Mouse (Mus musculus): ENCODE measurements at regions not wholly inside any gene's neighbourhood (a gene's known extent, or its start where the extent isn't known, plus 50 kb on each side); places are given as distances from the start of the nearest gene placed in this dataset.

DNA sequence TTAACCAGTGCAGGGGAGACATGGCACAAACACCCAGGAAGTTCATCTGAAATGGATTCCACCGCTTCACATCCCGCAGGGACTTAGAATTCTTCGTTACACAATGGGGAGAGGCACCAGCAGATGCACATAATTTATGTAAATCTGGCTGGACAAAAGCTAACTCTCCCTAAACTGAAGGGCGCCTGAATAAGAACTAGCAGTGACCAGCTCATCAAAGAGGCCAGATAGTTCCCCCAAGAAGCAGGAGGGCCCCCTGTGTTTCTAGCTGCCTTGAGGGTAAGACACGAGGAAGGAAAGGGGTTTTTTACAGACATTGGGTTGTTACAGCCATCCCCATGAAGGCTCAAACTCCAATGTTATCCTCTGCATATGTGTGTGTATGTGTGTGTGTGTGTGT is 123.8 kb upstream of the Hs6st1 start:
- Histone ChIP-seq H3K27ac (ENCODE audit: low read depth, low read length) (no peak overlapping the region), H3K9ac (ENCODE audit: low read depth, low read length) (no peak overlapping the region), H3K9me3 (ENCODE audit: control insufficient read depth, low read length) (no peaks in the 10 kb centered on the region), H3K27me3 (replicated peaks; ENCODE audit: control insufficient read depth, insufficient read depth, low read length) (no peaks in the 10 kb centered on the region), H3K4me2 (no peak overlapping the region), H3K4me3 (ENCODE audit: low read depth, low read length) (no peak overlapping the region), H3K36me3 (ENCODE audit: control insufficient read depth, insufficient read depth, low read length) (no peaks in the 10 kb centered on the region), H3K4me1 (replicated peaks; ENCODE audit: control insufficient read depth, insufficient read depth, low read length) (peaks cover 4% of the 10 kb centered on the region; the same call in 1 of the 2 replicates)
- DNase-seq (ENCODE audit: low spot score) (no peak), ATAC-seq (replicated peaks; ENCODE audit: low FRiP score) (no peak)
- WGBS = 70% methylated on average over 5 of the region's 5 CpGs

DNA sequence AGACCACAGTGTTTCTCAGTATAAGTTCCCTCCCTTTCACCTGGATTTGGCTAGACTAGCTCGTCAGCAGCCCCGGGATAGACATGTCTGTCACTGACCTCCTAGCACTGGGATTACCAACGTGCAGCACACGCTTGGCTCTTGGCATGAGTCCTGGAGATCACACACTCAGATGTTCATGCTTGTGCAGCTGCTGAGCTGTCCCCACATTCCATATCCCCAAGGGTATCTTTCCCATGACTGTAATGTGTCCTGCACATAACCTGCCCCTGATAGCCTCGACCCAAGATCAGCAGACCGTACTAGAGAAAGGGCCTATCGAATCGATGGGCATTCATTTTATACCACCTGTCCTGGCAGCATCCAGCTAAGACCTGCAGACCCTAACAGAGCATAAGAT is 123.4 kb upstream of the Hs6st1 start:
- Histone ChIP-seq H3K27me3 (replicated peaks; ENCODE audit: control insufficient read depth, insufficient read depth, low read length) (no peaks in the 10 kb centered on the region), H3K27ac (ENCODE audit: low read depth, low read length) (no peak overlapping the region), H3K9me3 (ENCODE audit: control insufficient read depth, low read length) (no peaks in the 10 kb centered on the region), H3K36me3 (ENCODE audit: control insufficient read depth, insufficient read depth, low read length) (no peaks in the 10 kb centered on the region), H3K4me1 (replicated peaks; ENCODE audit: control insufficient read depth, insufficient read depth, low read length) (peaks cover 4% of the 10 kb centered on the region; the same call in 1 of the 2 replicates), H3K4me2 (no peak overlapping the region), H3K4me3 (ENCODE audit: low read depth, low read length) (no peak overlapping the region), H3K9ac (ENCODE audit: low read depth, low read length) (no peak overlapping the region)
- WGBS = 87% methylated on average over 8 of the region's 8 CpGs
- ATAC-seq (replicated peaks; ENCODE audit: low FRiP score) = no peak
- DNase-seq (ENCODE audit: low spot score) = no peak

DNA sequence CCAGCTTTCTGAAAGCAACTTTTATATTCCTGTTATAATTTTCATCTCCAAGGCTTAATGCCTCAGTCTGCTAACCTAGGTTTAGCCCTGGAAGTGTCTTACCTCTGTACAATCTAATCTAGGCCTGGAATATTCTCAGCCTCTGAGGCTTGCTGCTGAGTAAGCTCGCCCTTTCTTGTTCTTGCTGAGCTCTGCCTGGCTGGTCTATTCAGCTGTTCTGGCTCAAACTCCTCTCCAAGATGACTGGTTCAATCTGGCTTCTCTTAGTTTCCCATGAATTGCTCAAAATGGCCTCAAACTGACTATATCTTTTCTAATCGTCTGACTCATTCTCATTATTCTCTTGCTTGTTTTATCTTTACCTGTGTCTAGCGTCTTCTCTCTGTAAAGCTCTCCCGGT is 122.6 kb upstream of the Hs6st1 start:
- WGBS = 74% methylated on average over 4 of the region's 4 CpGs
- Histone ChIP-seq H3K9me3 (ENCODE audit: control insufficient read depth, low read length) (no peaks in the 10 kb centered on the region), H3K9ac (ENCODE audit: low read depth, low read length) (no peak overlapping the region), H3K4me2 (no peak overlapping the region), H3K4me3 (ENCODE audit: low read depth, low read length) (no peak overlapping the region), H3K27me3 (replicated peaks; ENCODE audit: control insufficient read depth, insufficient read depth, low read length) (no peaks in the 10 kb centered on the region), H3K4me1 (replicated peaks; ENCODE audit: control insufficient read depth, insufficient read depth, low read length) (peaks cover 4% of the 10 kb centered on the region; the same call in 1 of the 2 replicates), H3K27ac (ENCODE audit: low read depth, low read length) (no peak overlapping the region), H3K36me3 (ENCODE audit: control insufficient read depth, insufficient read depth, low read length) (no peaks in the 10 kb centered on the region)
- DNase-seq (ENCODE audit: low spot score) (no peak), ATAC-seq (replicated peaks; ENCODE audit: low FRiP score) (no peak)

- Histone ChIP-seq H3K4me1 (replicated peaks; ENCODE audit: control insufficient read depth, insufficient read depth, low read length) (no peaks in the 10 kb centered on the region), H3K27ac (ENCODE audit: low read depth, low read length) (no peak overlapping the region), H3K36me3 (ENCODE audit: control insufficient read depth, insufficient read depth, low read length) (no peaks in the 10 kb centered on the region), H3K27me3 (replicated peaks; ENCODE audit: control insufficient read depth, insufficient read depth, low read length) (no peaks in the 10 kb centered on the region), H3K4me3 (ENCODE audit: low read depth, low read length) (no peak overlapping the region), H3K9ac (ENCODE audit: low read depth, low read length) (no peak overlapping the region), H3K9me3 (ENCODE audit: control insufficient read depth, low read length) (no peaks in the 10 kb centered on the region), H3K4me2 (no peak overlapping the region)
- ATAC-seq (replicated peaks; ENCODE audit: low FRiP score) (no peak), DNase-seq (ENCODE audit: low spot score) (no peak)
- 56% methylated on average over 5 of the region's 5 CpGs for WGBS
Measured at GRCm38 (mm10) chr1:35948104-35948503, 120.1 kb upstream of the Hs6st1 start.

DNA sequence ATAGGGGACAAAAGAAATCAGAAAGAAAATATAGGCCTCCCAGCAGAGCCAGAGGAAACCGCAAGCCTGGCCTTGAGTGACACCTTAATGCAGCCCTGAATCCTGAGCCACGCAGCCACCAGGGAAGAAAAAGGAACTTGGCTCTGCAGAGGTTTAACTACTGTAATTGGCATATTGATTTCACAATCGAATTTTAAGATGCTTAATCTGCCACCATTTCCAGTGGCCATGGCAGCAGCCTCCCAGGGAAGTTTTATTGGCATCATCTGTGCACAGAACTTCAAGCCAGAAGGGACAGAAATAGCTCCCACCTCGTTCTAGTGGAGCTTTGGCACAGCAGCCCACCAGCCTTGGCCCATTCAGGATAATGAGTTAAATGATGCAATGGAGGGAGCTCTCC is 117.1 kb upstream of the Hs6st1 start:
- no peaks in the 10 kb centered on the region for H3K27me3 ChIP-seq (replicated peaks; ENCODE audit: control insufficient read depth, insufficient read depth, low read length)
- H3K4me1 ChIP-seq (replicated peaks; ENCODE audit: control insufficient read depth, insufficient read depth, low read length) = no peaks in the 10 kb centered on the region
- H3K27ac ChIP-seq (ENCODE audit: low read depth, low read length) = no peak overlapping the region
- 45% methylated on average over 4 of the region's 4 CpGs for WGBS
- no peaks in the 10 kb centered on the region for H3K36me3 ChIP-seq (ENCODE audit: control insufficient read depth, insufficient read depth, low read length)
- no peak overlapping the region for H3K9ac ChIP-seq (ENCODE audit: low read depth, low read length)
- H3K4me3 ChIP-seq (ENCODE audit: low read depth, low read length) = no peak overlapping the region
- H3K4me2 ChIP-seq = no peak overlapping the region
- no peaks in the 10 kb centered on the region for H3K9me3 ChIP-seq (ENCODE audit: control insufficient read depth, low read length)
- ATAC-seq (replicated peaks; ENCODE audit: low FRiP score) = no peak
- no peak for DNase-seq (ENCODE audit: low spot score)

- Histone ChIP-seq H3K9ac (ENCODE audit: low read depth, low read length) (no peak overlapping the region), H3K9me3 (ENCODE audit: control insufficient read depth, low read length) (no peaks in the 10 kb centered on the region), H3K4me3 (ENCODE audit: low read depth, low read length) (no peak overlapping the region), H3K27ac (ENCODE audit: low read depth, low read length) (no peak overlapping the region), H3K4me1 (replicated peaks; ENCODE audit: control insufficient read depth, insufficient read depth, low read length) (no peaks in the 10 kb centered on the region), H3K4me2 (no peak overlapping the region), H3K36me3 (ENCODE audit: control insufficient read depth, insufficient read depth, low read length) (no peaks in the 10 kb centered on the region), H3K27me3 (replicated peaks; ENCODE audit: control insufficient read depth, insufficient read depth, low read length) (no peaks in the 10 kb centered on the region)
- WGBS = 80% methylated on average over 4 of the region's 4 CpGs
- ATAC-seq (replicated peaks; ENCODE audit: low FRiP score) (no peak), DNase-seq (ENCODE audit: low spot score) (no peak)
Measured at GRCm38 (mm10) chr1:35953721-35954120, 114.5 kb upstream of the Hs6st1 start.

DNA sequence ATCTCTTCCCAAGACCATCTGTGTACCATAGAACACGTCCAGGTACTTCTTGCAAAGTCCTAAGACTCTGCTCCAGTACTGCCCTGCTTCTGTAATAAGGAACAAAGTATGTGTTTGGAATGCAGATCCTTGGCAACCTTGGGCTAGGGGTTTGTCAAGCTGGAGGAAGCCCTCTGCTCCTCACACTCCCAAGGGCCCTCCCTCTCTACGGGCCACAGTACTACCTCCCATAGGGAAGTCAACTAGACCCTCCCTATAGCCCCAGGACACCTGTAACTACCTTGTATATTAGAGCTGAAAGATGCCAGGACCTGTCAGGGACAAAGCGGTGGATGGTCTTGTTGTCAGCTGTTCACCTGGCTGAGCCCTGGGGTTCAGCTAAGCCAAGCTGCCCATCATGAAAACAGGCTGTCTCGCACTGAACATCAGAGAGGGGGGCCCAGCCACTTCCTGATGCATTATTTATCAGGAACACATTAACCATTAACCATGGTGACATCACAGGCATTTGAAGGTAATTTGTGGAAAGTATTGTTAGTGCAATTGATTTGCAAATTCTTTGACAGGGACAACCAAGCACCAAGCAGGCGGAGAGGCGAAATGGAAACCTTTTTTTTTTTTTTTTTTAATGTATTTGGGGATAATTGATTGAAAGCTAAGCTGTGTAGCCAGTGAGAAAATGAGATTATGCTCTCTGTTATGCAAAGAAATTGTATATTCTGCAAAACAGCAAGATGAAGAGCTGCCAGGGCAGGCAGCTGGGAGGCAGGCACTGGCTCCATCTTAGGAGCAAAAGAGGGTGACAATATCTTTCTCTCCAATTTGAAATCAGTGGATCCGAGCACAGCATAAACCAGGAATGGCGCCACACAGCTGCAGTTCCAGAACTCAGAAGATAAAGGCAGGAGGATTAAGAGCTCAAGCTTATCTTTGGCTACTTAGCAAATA is 110.5 kb upstream of the Hs6st1 start:
- DNase-seq (ENCODE audit: low spot score) = no peak
- ATAC-seq (replicated peaks; ENCODE audit: low FRiP score) = no peak
- no peaks in the 10 kb centered on the region for H3K9me3 ChIP-seq (ENCODE audit: control insufficient read depth, low read length)
- no peak overlapping the region for H3K4me2 ChIP-seq
- WGBS = 72% methylated on average over 8 of the region's 8 CpGs
- no peak overlapping the region for H3K9ac ChIP-seq (ENCODE audit: low read depth, low read length)
- H3K27me3 ChIP-seq (replicated peaks; ENCODE audit: control insufficient read depth, insufficient read depth, low read length) = no peaks in the 10 kb centered on the region
- no peaks in the 10 kb centered on the region for H3K4me1 ChIP-seq (replicated peaks; ENCODE audit: control insufficient read depth, insufficient read depth, low read length)
- H3K27ac ChIP-seq (ENCODE audit: low read depth, low read length) = no peak overlapping the region
- no peak overlapping the region for H3K4me3 ChIP-seq (ENCODE audit: low read depth, low read length)
- H3K36me3 ChIP-seq (ENCODE audit: control insufficient read depth, insufficient read depth, low read length) = no peaks in the 10 kb centered on the region

GRCm38 (mm10) chr1:35959729-35960128 is 108.5 kb upstream of the Hs6st1 start:
- H3K4me2 ChIP-seq = no peak overlapping the region
- ATAC-seq (replicated peaks; ENCODE audit: low FRiP score) = no peak
- 78% methylated on average over 4 of the region's 4 CpGs for WGBS

DNA sequence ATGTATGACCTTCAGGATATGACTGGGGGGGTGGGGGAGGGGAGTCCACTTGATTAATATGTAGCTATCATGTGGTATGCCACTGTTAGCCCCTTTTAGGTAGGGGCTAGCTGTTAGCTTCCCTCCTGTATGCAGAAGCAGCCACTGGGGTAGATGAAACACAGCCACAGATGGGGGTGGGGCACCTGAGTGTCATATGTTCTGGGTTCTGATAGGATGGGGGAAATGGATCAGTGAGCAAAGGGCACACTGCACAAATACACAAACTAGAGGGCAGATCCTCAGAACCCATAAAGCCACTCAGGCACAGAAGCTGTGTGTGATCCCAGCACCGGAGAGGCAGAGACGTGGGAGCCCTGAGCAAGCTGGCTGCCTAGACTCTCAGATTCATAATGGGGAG is 107.4 kb upstream of the Hs6st1 start:
- H3K4me1 ChIP-seq (replicated peaks; ENCODE audit: control insufficient read depth, insufficient read depth, low read length) = no peaks in the 10 kb centered on the region
- H3K9me3 ChIP-seq (ENCODE audit: control insufficient read depth, low read length) = no peaks in the 10 kb centered on the region; the same call in 1 of the 2 replicates
- H3K27ac ChIP-seq (ENCODE audit: low read depth, low read length) = no peak overlapping the region
- no peak for DNase-seq (ENCODE audit: low spot score)
- H3K4me2 ChIP-seq = no peak overlapping the region
- no peak overlapping the region for H3K4me3 ChIP-seq (ENCODE audit: low read depth, low read length)
- WGBS = 76% methylated on average over 2 of the region's 2 CpGs
- H3K36me3 ChIP-seq (ENCODE audit: control insufficient read depth, insufficient read depth, low read length) = no peaks in the 10 kb centered on the region
- H3K27me3 ChIP-seq (replicated peaks; ENCODE audit: control insufficient read depth, insufficient read depth, low read length) = no peaks in the 10 kb centered on the region
- ATAC-seq (replicated peaks; ENCODE audit: low FRiP score) = no peak
- no peak overlapping the region for H3K9ac ChIP-seq (ENCODE audit: low read depth, low read length)

More at GRCm38 (mm10) chr1:35959729-35960128, 108.5 kb upstream of the Hs6st1 start:
- Histone ChIP-seq H3K36me3 (ENCODE audit: control insufficient read depth, insufficient read depth, low read length) (no peaks in the 10 kb centered on the region), H3K9me3 (ENCODE audit: control insufficient read depth, low read length) (no peaks in the 10 kb centered on the region), H3K4me3 (ENCODE audit: low read depth, low read length) (no peak overlapping the region), H3K27me3 (replicated peaks; ENCODE audit: control insufficient read depth, insufficient read depth, low read length) (no peaks in the 10 kb centered on the region), H3K9ac (ENCODE audit: low read depth, low read length) (no peak overlapping the region), H3K4me1 (replicated peaks; ENCODE audit: control insufficient read depth, insufficient read depth, low read length) (no peaks in the 10 kb centered on the region), H3K27ac (ENCODE audit: low read depth, low read length) (no peak overlapping the region)
- DNase-seq (ENCODE audit: low spot score) = no peak
